Mouse (Mus musculus): ENCODE data around the gene Tspan31.

- TF ChIP-seq CTCF (IDR thresholded peaks at IDR 0.05; ENCODE audit: control insufficient read depth, insufficient read depth, insufficient read length) (no peak), USF1 (IDR thresholded peaks at IDR 0.05; ENCODE audit: low read depth) (no peak), MAX (IDR thresholded peaks at IDR 0.05) (no peak), MYOD1 (IDR thresholded peaks at IDR 0.05; ENCODE audit: control insufficient read depth, insufficient read length, low read depth) (no peak), MYOG (IDR thresholded peaks at IDR 0.05; ENCODE audit: control insufficient read depth, extremely low read depth, insufficient read length) (no peak), CEBPB (IDR thresholded peaks at IDR 0.05; ENCODE audit: low read depth) (no peak)
Observed at GRCm38 (mm10) chr10:127042468-127043115, 27.5 kb downstream of the Tspan31 start.
